Mouse (Mus musculus) limb, embryonic 15.5 days (tissue): ENCODE results near the gene Hunk. TPM values are rescaled to one million over a fixed set of nuclear protein-coding genes. Genes with fewer than 3 reads are reported as not detected.
A peak's percentile ranks its signal among the peaks of the same experiment; 100 is the strongest.

Source experiments
- ATAC-seq: fragments of 200-750 bp; cut with Nextera tagmentation; 2 replicates; pipeline ENCODE4 v1.8.0; 2017; ENCODE audit warnings: low read depth, moderate TSS enrichment; ENCODE audit not compliant: insufficient number of reproducible peaks, low FRiP score, low TSS enrichment
- H3K27ac ChIP-seq: fragments of 300-500 bp; sonication (generic); 2 replicates; pipeline ENCODE4 v1.5.1; 2015; ENCODE audit warnings: moderate library complexity, mild to moderate bottlenecking, inconsistent platforms
- H3K27me3 ChIP-seq: fragments of 300-500 bp; sonication (generic); 2 replicates; pipeline ENCODE4 v1.6.1; 2015; ENCODE audit warnings: inconsistent platforms
- H3K36me3 ChIP-seq: fragments of 300-500 bp; sonication (generic); 2 replicates; pipeline ENCODE4 v1.6.1; 2015; ENCODE audit warnings: inconsistent platforms
- H3K4me1 ChIP-seq: fragments of 300-500 bp; sonication (generic); 2 replicates; pipeline ENCODE4 v1.6.1; 2015; ENCODE audit warnings: inconsistent platforms
- H3K4me2 ChIP-seq: fragments of 300-500 bp; sonication (generic); 2 replicates; pipeline ENCODE4 v1.6.1; 2015; ENCODE audit warnings: mild to moderate bottlenecking, inconsistent platforms
- H3K4me3 ChIP-seq: fragments of 300-500 bp; sonication (generic); 2 replicates; pipeline ENCODE4 v1.5.1; 2015; ENCODE audit warnings: mild to moderate bottlenecking, inconsistent platforms
- H3K9ac ChIP-seq: fragments of 300-500 bp; sonication (generic); 2 replicates; pipeline ENCODE4 v1.6.1; 2015; ENCODE audit warnings: inconsistent platforms
- H3K9me3 ChIP-seq: fragments of 300-500 bp; sonication (generic); 2 replicates; pipeline ENCODE4 v1.6.1; 2016; ENCODE audit warnings: inconsistent platforms
- WGBS: fragments of 180-500 bp; shearing (Covaris S2); methylation state at CpG from one replicate; pipeline ENCODE4 v1.1.7; 2015; 5-methylcytosine and 5-hydroxymethylcytosine counted together
- polyA plus RNA-seq: library from polyadenylated mRNA; unstranded; fragments of >200 nt; fragmentation: Nextera tagmentation; extraction: Ambion mirVana; gene quantifications from 2 replicates; pipeline ENCODE4 v1.2.1, GENCODE M21; 2015

Hunk gene
- polyA plus RNA-seq, 1 experiment from 2014 or later = 12.7 TPM

DNA sequence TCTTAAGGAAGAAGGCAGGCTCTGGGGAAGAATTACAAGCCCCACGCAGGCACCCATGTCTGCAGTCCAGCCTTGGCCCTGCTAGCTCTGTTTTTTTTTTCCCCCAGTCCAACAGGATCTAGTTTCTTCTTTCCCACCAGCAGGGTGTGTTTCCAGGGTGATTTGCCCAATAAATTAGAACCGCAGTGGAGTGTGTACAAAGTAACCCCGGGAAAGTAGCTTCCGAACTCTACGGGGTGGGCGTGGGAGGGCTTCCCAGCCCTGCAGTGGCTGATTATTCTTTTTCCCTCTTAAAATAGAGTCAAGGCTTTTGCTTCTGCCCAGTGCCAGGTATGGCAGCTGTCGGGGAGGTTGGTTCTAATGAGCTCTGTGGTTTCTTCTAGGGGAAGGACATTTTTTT is 35.3 kb downstream of the Hunk start:
- H3K9ac ChIP-seq = no peak overlapping the region
- peak overlapping the region; percentile 76 for H3K27ac ChIP-seq
- H3K4me2 ChIP-seq = no peak overlapping the region; the same call in 1 of the 2 replicates
- ATAC-seq = no peak
- 7% methylated on average over 7 of the region's 7 CpGs for WGBS
- H3K9me3 ChIP-seq = no peaks in the 10 kb centered on the region
- no peak overlapping the region for H3K4me3 ChIP-seq
- no peaks in the 10 kb centered on the region for H3K36me3 ChIP-seq
- H3K27me3 ChIP-seq = no peaks in the 10 kb centered on the region
- H3K4me1 ChIP-seq = peaks cover 74% of the 10 kb centered on the region

- Histone ChIP-seq H3K27ac (peak overlapping the region; percentile 76), H3K4me2 (peak overlapping the region; percentile 14; the same call in 1 of the 2 replicates), H3K9ac (no peak overlapping the region), H3K36me3 (no peaks in the 10 kb centered on the region), H3K4me3 (no peak overlapping the region), H3K9me3 (no peaks in the 10 kb centered on the region), H3K4me1 (peaks cover 78% of the 10 kb centered on the region), H3K27me3 (no peaks in the 10 kb centered on the region)
- WGBS = 15% methylated on average over 8 of the region's 8 CpGs
- ATAC-seq = no peak
These were observed 35.7 kb downstream of the Hunk start for GRCm38 (mm10) chr16:90421551-90421950.

DNA sequence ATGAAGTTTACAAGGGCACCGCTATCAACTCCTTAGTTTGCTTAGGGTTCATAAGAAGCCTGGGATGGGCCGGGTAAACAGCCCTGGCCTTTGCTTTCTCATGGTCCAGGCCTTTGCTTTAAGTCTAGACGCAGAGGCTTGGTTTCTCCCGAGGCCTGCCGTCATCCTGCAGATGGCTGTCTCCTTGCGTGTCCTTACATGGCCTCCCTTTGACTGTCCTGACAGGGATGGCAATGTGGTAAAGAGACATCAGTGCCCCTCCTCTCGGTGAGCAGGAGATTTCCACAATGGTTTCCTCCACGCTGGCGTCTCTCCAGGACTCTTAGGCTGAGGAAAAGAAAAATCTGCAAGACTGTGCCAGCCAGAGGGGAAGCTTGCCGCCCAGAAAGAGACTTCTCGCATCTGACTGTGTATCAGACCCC is 36.3 kb downstream of the Hunk start:
- ATAC-seq = no peak
- no peak overlapping the region for H3K9ac ChIP-seq
- H3K4me2 ChIP-seq = no peak overlapping the region
- no peak overlapping the region for H3K4me3 ChIP-seq
- H3K27ac ChIP-seq = peak overlapping the region; percentile 76
- peaks cover 78% of the 10 kb centered on the region for H3K4me1 ChIP-seq
- 22% methylated on average over 11 of the region's 11 CpGs for WGBS
- no peaks in the 10 kb centered on the region for H3K27me3 ChIP-seq
- H3K9me3 ChIP-seq = no peaks in the 10 kb centered on the region
- H3K36me3 ChIP-seq = no peaks in the 10 kb centered on the region

GRCm38 (mm10) chr16:90423898-90424297 is 38.1 kb downstream of the Hunk start:
- ATAC-seq = no peak
- H3K4me1 ChIP-seq = peaks cover 67% of the 10 kb centered on the region
- H3K27ac ChIP-seq = no peak overlapping the region
- H3K4me3 ChIP-seq = no peak overlapping the region
- 48% methylated on average over 3 of the region's 3 CpGs for WGBS
- H3K9me3 ChIP-seq = no peaks in the 10 kb centered on the region
- no peaks in the 10 kb centered on the region for H3K27me3 ChIP-seq
- H3K9ac ChIP-seq = no peak overlapping the region
- H3K36me3 ChIP-seq = no peaks in the 10 kb centered on the region
- no peak overlapping the region for H3K4me2 ChIP-seq

- H3K9me3 ChIP-seq = no peaks in the 10 kb centered on the region
- no peak overlapping the region for H3K4me3 ChIP-seq
- H3K9ac ChIP-seq = no peak overlapping the region
- no peak for ATAC-seq
- WGBS = 46% methylated on average over 9 of the region's 9 CpGs
- peaks cover 62% of the 10 kb centered on the region for H3K4me1 ChIP-seq
- no peak overlapping the region for H3K27ac ChIP-seq
- no peaks in the 10 kb centered on the region for H3K27me3 ChIP-seq
- no peak overlapping the region for H3K4me2 ChIP-seq
- no peaks in the 10 kb centered on the region for H3K36me3 ChIP-seq
These were observed 38.6 kb downstream of the Hunk start for GRCm38 (mm10) chr16:90424391-90424790.

- H3K27ac ChIP-seq = no peak overlapping the region
- no peak overlapping the region for H3K4me3 ChIP-seq
- no peak overlapping the region for H3K9ac ChIP-seq
- H3K27me3 ChIP-seq = no peaks in the 10 kb centered on the region
- no peak overlapping the region for H3K4me2 ChIP-seq
- WGBS = 81% methylated on average over 5 of the region's 5 CpGs
- no peak for ATAC-seq
- H3K9me3 ChIP-seq = no peaks in the 10 kb centered on the region
- H3K4me1 ChIP-seq = peaks cover 48% of the 10 kb centered on the region
- no peaks in the 10 kb centered on the region for H3K36me3 ChIP-seq
These were observed 40.4 kb downstream of the Hunk start for GRCm38 (mm10) chr16:90426234-90426633.

DNA sequence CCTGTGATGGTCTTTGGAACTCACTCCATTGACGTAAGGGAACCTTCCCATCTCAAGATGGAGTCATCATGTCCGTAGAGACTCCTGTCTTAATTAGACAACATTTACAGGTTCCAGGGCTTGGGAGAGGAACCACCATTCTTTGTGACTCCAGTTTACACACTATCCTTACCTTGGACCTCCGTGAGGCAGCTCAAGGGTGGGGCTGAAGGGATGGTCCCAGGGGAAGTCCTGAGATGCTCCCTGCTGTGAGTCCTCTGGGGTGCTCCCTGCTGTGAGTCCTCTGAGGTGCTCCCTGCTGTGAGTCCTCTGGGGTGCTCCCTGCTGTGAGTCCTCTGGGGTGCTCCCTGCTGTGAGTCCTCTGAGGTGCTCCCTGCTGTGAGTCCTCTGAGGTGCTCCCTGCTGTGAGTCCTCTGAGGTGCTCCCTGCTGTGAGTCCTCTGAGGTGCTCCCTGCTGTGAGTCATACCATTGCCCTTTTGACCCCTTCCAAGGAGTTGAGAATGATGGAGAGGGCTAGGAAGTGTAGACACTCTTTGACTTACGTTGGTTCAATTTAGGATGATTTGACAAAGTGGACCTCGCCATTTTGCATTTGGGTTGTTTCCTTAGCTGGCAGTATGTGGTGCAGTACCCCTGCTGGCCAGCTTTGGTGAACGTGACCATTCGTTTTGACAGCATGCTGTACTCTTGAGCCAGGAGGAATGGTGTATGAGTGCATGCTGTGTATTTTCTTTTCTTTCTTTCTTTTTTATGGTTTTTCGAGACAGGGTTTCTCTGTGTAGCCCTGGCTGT is 42.2 kb downstream of the Hunk start:
- H3K9ac ChIP-seq = no peak overlapping the region
- no peak for ATAC-seq
- H3K4me1 ChIP-seq = peaks cover 33% of the 10 kb centered on the region
- H3K27me3 ChIP-seq = no peaks in the 10 kb centered on the region
- no peak overlapping the region for H3K27ac ChIP-seq
- H3K4me2 ChIP-seq = no peak overlapping the region
- H3K9me3 ChIP-seq = 0 out of 2 replicates have a peak, but pooled peaks cover under 1% of the 10 kb centered on the region
- peaks cover 10% of the 10 kb centered on the region for H3K36me3 ChIP-seq
- WGBS = 93% methylated on average over 8 of the region's 8 CpGs
- no peak overlapping the region for H3K4me3 ChIP-seq

GRCm38 (mm10) chr16:90433551-90433950 is 47.7 kb downstream of the Hunk start:
- Histone ChIP-seq H3K9me3 (0 out of 2 replicates have a peak, but pooled peaks cover 4% of the 10 kb centered on the region), H3K36me3 (peaks cover 25% of the 10 kb centered on the region), H3K4me2 (no peak overlapping the region), H3K4me1 (peaks cover 18% of the 10 kb centered on the region), H3K4me3 (no peak overlapping the region), H3K9ac (no peak overlapping the region), H3K27ac (no peak overlapping the region), H3K27me3 (no peaks in the 10 kb centered on the region)
- ATAC-seq = no peak
- 97% methylated on average over 12 of the region's 12 CpGs for WGBS

DNA sequence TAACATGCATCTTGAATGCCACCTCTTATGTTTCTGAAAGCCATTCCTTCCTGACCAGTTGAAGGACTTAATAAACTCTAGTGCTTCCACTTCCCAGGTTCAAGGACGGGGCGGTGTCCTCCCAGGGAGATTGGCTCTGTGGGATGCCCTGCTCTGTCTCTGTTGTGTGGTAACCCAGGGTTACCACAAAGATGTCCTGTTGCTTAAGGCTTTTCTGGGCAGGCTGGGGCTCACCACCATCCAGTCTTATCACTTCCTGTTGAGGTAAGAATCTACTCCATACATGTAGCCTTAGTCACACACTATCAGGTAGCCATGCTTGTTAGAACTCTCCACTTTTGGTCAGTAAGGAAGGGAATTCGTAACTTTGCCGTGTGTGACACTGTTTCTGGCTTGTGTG is 49.4 kb downstream of the Hunk start:
- H3K9me3 ChIP-seq = 0 out of 2 replicates have a peak, but pooled peaks cover 4% of the 10 kb centered on the region

GRCm38 (mm10) chr16:90437276-90437675 is 51.5 kb downstream of the Hunk start:
- no peak for ATAC-seq
- 0 out of 2 replicates have a peak, but pooled peaks cover 4% of the 10 kb centered on the region for H3K9me3 ChIP-seq
- H3K4me1 ChIP-seq = peaks cover 13% of the 10 kb centered on the region
- H3K4me3 ChIP-seq = no peak overlapping the region
- H3K27me3 ChIP-seq = no peaks in the 10 kb centered on the region
- 39% methylated on average over 5 of the region's 5 CpGs for WGBS
- H3K27ac ChIP-seq = no peak overlapping the region
- H3K9ac ChIP-seq = no peak overlapping the region
- H3K36me3 ChIP-seq = peaks cover 23% of the 10 kb centered on the region
- H3K4me2 ChIP-seq = no peak overlapping the region

More for the DNA sequence above, 49.4 kb downstream of the Hunk start:
- ATAC-seq = no peak
- Histone ChIP-seq H3K9ac (no peak overlapping the region), H3K4me3 (no peak overlapping the region), H3K4me1 (peaks cover 18% of the 10 kb centered on the region), H3K4me2 (no peak overlapping the region), H3K27me3 (no peaks in the 10 kb centered on the region), H3K27ac (no peak overlapping the region), H3K36me3 (peaks cover 25% of the 10 kb centered on the region)
- WGBS = 67% methylated on average over 4 of the region's 4 CpGs

DNA sequence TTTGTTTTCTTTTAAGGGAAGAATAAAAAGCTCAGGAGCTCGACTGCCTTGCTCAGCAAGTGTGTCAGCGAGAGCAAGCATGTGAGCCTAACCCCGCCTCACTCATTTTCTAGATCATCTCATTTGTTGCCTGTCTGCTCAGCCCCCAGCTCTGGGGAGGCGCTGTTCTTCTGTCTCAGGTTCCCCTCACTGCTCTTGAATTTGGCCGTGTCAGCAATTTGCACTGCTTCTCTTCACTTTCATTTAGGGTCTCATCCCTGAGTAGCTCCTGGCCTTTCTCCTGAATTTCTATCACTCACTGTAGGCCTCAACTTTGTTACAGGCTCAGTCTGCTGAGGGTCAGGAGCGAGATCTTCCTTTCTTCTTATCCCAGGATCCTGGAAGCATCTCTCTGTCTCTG is 53.7 kb downstream of the Hunk start:
- H3K27ac ChIP-seq = no peak overlapping the region
- H3K27me3 ChIP-seq = no peaks in the 10 kb centered on the region
- peaks cover 17% of the 10 kb centered on the region for H3K4me1 ChIP-seq
- WGBS = 83% methylated on average over 6 of the region's 6 CpGs
- no peaks in the 10 kb centered on the region for H3K9me3 ChIP-seq
- no peak for ATAC-seq
- peaks cover 3% of the 10 kb centered on the region; the same call in 1 of the 2 replicates for H3K36me3 ChIP-seq
- no peak overlapping the region for H3K4me3 ChIP-seq
- H3K4me2 ChIP-seq = no peak overlapping the region
- H3K9ac ChIP-seq = no peak overlapping the region

- no peak overlapping the region for H3K9ac ChIP-seq
- ATAC-seq = no peak
These were observed 54.8 kb downstream of the Hunk start for GRCm38 (mm10) chr16:90440654-90441053.

More at GRCm38 (mm10) chr16:90440654-90441053, 54.8 kb downstream of the Hunk start:
- H3K4me3 ChIP-seq = no peak overlapping the region
- no peak overlapping the region for H3K4me2 ChIP-seq
- H3K27ac ChIP-seq = no peak overlapping the region
- H3K36me3 ChIP-seq = no peaks in the 10 kb centered on the region; the same call in 1 of the 2 replicates
- peaks cover 14% of the 10 kb centered on the region for H3K4me1 ChIP-seq
- 91% methylated on average over 10 of the region's 10 CpGs for WGBS
- no peaks in the 10 kb centered on the region for H3K9me3 ChIP-seq
- H3K27me3 ChIP-seq = no peaks in the 10 kb centered on the region
